Mouse (Mus musculus) cerebellum, adult 11-12 months (tissue): Measurements from ENCODE around the gene Tnks2.
"Not testable (repeated sequence)": the region's sequence is repeated elsewhere in the genome, so short reads cannot be mapped to it uniquely, and the experiment has no call there.

Experiments used
- DNase-seq: peaks from one replicate; pipeline ENCODE4 v3.0.0; 2022

The Tnks2 gene

DNA sequence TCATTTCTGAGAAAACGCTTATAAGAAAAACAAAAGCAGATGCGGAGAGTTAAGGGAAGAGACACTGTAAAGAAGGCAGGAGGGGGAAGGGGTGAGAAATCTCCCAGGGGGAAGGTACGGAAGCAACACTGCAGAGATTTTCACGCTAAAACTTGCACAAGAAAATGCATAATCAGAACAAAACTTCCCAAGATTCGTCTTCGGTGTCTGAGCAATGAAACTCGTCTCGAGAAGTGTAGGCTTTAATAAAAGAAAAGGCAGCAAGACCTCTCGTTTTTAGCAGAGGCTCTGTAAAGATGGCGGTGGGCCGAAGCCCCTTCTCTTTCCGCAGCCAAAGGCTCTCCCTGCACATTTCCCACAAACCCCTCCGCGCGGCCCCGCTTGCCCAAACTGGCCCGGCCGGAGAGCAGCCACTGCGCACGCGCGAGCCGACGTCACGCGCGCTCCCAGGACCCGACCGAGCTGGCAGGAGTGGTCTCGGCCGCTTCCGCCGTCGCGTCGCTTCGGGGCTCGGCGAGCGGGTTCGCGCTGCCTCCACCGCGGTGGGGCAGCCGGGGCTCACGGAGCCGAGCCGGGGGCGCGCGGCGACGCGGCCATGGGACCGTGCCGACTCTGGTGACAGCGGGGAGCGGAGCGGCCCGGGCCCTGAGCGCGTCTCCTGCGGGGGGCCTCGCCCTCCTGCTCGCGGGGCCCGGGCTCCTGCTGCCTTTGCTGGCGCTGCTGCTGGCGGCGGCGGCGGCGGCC lies at the start of gene Tnks2:
Tnks2 (plus strand) TSS at position 445 of the 744 bp plus-strand sequence.
- DNase-seq: peak; percentile 96

DNA sequence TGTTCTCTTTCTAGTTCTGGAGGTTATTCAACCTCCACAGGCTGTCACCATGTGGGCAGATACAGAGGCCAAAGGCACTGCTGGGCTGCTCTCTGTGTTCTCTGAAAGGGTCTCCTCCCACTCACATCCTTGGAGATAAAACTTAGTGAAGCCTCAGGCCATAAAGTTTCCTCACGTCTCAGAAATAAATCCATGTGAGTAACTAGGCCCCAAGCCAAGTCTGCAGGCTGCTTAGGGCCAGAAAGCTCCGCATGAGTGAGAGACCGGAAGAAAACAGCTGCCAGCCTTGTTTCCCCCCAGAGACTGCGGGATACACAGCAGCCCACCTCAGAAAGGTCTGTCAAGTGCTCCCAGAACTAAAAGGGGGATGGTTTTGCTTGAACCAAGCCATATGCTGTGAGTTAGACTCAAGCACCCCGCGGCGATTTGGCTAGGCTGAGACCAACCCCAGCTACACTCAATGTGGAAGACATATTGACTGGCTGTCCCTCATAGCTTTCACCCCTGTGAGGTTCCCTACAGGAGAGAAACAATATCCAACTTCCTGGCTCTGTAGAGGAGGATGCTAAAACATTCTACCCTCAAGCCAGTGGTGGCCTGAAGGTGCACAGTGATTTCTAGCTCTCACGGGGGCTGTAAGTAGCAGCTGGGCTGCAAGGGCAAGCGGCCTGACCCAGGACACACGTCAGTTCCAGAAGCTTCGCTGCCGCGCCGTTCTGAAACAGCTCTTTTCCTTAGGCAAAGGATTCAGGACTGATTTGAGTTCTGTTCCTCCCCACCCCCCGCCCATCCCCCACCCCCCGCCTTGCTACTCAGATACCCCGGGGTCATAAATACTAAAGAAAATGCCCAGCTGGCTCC lies 43.9 kb upstream of the Tnks2 start:
- peak; percentile 30 for DNase-seq

DNA sequence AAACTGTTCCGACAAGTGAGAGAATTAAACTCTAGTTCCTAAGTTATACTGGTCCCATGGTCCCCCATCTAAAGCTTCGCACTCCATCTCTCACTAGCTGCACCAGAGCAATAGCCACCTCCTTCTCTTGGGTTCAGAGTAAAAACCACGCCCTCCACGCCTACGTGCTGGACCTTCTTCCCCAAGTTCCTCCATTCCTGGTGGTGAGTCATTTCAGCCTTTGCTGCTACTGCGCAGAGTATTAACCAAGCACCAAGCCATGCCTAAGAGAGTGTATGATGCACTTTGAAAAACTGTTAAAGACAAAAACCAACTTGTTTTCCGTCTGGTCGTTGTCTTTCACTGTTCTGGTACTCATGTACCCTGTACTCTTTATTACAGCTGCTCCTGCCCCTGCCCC lies 41.4 kb upstream of the Tnks2 start:
- no peak for DNase-seq

DNA sequence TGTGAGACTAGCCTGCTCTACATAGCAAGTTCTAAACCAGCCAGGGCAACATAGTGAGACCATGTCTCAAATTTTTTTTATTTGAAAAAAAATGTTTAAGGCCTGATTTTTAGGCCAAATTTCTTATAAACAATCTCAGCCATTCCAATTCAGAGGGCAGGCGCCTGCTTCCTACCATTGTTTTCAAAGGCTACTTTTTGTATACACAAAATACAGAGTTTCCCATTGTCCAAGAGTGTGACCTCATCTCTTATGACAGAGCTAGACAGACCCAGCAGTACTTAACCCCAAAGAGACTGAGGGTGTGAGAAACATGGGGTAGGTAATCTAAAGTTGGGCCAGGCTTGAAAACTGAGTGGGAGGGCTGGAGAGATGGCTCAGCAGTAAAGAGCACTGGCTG lies 40.6 kb upstream of the Tnks2 start:
- no peak for DNase-seq

DNA sequence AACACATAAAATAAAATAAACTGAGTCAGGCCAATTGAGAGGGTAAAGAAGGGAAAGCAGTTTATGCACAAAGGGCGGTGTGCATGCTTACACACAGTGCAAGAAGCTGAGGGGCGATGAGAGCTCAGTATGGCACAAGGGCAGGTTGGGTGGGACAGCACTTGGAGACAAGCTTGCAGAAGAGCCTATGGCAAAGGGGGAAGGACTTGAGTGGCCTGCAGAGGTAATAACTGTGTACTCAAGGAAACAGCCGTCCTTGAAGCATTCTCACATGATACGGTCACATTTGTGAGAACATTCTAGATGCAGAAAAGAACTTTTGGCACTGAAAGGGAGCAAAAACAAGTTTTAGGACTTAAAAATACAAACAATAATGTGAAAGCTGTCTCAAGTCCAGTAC lies 40.0 kb upstream of the Tnks2 start:
- DNase-seq: no peak

DNA sequence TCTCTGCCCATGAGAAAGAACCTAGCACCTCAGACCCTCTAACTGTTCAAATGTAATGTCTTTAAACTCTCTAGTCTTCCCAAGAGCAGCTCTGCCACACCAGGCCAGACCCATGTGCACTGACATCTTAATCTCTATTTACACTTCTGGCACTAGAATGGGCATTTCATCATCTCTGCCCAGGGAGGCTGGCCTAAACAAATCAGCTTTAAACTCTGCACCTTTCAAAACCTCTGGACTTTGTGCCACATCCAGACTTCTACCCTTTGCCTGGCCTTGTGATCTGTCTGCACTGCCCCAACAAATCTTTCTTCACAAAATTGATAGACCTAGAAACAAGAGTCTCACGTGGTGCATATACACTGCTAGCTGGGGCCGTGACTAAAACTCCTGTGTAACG lies 38.8 kb upstream of the Tnks2 start:
- DNase-seq: no peak

DNA sequence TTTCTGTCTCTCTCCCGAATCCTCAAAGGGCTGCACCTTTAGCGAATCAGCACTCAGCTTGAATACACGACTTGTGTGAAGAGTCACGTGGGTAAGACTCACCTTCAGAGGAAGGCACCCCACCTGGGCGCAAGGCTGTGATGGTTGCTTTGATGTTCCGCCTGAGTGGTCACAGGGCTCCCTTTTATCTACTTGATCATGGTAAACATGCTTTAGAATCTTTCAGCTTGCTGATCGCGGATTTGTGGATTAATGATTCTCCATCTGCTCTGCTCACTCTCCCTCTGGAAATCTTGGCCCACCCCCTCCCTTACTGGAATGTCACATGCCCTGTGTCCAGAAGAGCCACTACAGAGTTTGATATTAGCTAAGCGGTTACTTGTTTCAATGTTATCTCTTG lies 37.1 kb upstream of the Tnks2 start:
- DNase-seq: no peak

DNA sequence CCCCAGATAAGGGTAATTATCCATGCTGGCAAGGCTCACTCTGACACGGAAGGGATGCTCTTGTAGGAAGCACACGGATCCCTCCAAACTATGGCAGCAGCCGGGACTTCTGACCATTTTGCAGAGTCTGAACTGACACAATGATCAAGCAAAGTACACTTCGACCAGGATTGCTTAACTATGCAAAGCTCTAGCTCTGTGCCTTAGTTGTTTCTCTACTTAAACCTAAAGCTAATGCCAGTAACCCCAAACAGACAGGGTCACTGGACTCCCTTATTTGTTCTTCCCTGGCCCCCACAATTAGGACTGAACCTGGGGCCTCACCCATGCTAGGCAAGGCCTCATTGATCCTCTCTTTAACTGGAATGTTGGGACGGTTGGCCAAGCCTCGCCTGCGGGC lies 33.7 kb upstream of the Tnks2 start:
- no peak for DNase-seq

DNA sequence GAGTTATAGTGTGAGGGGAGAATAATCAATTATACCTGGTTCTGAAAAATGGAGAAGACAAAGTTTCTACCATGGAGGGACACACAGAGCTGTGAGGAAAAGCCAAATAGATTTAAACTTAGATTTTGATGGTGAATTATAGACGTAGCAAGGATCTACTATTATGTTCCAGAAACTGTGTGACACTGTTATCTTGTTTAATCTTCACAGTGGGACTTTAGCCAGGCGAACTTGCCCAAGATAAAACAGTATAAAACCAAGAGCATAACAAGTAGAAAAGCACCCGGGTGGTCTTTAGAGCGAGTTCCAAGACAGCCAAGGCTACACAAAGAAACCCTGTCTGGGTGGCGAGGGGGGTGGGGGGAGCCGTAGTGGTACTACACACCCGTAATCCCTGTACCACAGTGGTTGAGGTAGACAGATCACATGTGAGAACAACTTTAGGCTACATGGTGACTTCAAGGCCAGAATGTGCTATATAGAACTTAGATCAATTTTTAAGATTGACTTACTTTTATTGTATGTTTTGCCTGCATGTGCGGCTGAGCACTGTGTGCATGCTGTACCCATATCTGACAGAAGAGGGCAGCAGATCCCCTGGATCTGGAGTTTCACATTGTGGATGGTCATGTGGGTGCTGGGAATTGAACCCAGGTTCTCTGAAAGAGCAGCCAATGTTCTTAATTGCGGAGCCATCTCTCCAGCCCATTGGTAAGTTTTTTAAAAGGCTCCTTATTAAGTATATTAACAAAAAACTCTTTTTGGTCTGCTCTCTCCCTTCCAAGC lies 32.0 kb upstream of the Tnks2 start:
- DNase-seq: no peak

DNA sequence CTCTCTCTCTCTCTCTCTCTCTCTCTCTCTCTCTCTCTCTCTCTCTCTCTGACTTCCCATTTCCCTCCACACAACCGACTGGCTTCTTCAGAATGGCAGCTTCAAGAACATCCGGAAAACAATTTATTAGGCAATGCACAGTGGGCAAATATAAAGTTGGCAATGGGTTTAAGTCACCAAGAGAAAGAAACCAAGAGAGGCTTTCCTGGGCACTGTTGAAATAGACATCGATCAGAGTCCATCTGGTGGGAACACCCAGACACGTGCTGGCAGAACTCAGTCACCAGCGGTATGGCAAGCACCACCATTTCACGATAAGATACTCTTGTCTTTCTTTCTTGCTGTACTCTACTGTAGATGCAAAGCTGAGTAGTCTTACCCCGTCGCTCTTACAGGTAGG lies 30.6 kb upstream of the Tnks2 start:
- DNase-seq: no peak

DNA sequence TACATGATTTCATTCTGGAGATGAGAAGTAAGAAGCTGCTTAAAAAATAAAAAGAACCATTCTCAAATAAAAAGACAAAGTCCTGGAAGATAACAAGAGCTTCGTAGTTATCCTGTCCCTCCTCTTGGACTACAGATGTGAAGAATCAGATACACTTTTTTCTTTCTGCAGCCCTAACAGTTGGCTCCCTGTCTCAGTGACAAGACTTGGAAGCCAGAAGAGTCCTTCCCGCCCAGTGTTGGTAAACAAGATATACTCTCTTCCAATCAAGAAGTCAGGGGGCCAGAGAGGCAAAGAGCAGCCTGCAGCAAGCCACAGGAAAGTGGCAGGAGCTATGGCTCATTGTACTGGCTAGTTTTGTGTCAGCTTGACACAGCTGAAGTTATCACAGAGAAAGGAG lies 27.2 kb upstream of the Tnks2 start:
- no peak for DNase-seq

DNA sequence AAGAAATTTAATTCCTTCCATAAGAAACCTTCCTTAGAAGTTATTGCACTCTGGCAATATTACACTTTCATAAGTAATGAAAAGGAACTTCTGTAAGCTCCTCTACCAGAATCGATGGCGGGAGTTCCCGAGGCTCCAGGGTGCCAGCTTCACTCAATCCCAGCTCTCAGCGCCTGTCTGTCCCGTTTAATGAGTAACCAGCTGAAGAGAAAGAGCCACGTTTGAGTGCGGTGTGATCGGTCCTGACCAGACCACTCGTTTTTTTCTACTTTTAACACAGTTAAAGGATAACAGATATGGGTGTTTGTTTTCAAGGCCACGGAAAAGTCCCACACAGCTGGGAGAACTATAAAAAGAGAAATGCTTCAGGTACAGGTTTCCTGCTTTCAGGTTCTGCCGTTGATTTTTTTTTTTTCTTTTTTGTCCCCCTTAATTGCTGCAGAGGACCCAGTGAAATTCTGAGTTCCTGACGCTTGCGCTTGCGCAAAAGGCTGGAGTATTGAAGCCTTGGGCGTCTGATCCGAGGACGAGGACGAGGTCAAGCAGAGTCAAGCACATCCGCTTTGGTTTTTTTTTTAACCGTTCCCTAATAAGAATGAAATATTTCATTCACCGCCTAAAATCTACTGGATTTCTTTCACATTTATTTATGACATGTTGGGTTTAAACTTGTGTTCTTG lies 25.5 kb upstream of the Tnks2 start:
- no peak for DNase-seq

DNA sequence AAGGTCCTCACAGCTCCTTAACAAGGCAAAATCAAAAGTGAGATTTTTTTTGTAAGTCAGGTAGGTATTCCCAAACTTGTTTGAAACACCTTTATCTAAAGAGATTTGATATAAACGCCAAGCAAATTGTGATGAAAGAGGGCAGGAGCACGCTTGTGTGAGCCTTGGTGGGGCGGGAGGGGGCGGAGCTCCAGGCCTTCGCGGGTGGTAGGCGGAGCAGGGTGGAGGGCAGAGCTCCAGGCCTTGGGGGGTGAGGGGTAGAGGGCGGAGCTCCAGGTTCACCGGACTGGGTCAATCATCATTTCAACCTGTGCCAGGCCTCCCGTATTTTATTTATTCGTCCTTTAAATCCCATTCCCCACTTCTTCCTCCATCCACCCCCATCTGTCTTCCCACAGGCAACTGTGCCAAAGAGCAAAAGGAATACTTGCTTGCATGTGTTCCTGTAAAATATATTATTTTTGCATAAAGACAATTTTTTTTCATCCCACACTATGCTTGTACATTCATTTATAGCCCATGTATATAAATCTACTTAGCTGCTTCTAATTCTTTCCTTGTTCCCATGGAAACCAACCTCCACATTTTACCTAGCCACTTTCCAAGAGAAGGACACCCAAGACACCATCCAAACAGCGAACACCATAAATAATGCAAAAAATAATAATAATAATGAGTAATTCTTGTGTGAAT lies 24.4 kb upstream of the Tnks2 start:
- DNase-seq: no peak

DNA sequence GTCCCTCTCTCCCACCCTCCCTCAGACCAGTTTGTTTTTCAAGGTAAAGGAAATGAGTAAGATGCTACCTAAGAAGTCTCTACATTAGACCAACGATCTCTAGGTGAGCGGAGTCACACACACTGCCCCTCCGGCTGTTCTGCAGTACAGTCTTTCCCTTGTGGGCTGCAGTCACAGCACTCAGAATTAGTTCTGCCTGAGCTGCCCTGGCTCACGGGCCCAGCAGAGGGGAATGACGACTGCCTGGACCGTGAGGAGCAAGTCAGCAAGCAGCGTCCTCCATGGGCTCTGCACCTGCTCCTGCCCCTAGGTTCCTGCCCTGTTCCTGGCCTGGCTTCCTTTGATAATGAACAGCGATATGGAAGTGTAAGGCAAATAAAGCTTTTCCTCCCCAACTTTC lies 22.0 kb upstream of the Tnks2 start:
- no peak for DNase-seq

DNA sequence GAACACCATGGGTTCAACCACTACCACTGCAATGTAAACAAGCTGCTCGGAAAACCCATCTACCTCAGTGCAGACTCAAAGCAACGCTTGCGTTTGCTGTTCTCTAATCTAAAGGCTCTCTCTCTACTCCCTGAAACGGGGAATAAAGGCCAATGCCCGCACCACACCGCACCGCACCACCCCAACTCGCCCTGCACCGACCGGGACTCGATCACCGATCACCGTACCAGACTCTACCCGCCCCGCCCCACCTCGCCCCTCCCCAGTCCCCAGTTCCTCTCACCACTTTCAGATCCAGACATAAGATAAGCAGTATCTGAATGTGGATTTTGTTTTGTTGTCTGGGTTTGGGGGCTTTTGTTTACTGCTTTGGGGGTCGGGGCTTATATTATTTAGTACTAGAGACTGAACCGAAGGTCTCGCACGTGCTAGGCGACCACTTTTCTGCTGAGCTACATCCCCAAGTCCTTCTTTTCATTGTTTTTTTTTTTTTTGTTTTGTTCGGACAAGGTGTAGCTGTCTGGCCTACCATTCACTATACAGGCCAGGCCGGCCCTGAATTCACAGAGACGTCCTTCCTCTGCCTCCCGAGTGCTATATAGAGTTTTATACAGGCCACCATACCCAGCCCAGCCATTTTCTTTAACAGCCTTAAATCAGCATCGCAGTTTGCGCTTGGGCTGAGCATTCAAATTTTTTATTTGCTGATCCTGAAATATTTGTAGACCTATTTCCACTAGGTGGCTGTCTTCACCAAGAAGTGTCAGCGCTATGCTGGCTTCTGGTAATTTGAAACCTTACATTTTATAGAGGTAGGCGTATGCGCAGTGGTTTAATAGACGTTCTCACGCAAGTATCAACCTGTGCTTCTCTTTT lies 18.4 kb upstream of the Tnks2 start:
- DNase-seq: peak; percentile 27

DNA sequence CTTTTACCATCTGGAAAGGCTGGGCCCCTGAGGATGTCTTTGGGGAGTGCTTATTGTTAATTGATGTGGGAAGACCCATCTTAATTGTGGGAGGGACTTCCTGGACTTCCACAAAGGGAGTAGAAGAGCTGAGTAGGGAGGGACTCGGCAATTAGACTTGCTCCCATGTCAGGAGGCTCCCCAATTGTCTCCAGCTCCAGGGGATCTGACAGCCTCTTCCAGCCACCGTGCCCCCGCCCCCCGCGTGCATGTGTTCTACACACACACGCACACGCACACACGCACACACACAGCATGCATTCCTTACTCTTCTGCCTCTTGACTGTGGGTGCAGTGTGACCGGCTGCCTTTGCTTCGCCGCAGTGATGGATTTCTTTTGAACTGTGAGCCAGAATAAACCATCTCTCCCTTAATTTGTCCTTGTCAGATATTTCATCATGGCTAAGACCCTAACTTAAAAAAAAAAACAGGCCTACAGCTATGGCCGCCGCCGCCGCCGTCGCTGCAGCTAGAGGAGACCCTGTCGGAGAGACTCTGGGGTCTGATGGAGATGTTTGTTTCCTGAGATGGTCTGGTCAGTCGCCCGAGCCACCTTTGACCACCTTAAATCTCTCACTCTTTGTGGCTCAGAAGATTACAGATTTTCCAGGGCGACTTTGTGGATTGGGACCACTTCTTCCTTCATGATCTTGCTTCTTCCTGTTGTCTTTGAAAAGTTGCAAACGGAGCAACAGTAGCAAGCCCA lies 15.7 kb upstream of the Tnks2 start:
- no peak for DNase-seq

DNA sequence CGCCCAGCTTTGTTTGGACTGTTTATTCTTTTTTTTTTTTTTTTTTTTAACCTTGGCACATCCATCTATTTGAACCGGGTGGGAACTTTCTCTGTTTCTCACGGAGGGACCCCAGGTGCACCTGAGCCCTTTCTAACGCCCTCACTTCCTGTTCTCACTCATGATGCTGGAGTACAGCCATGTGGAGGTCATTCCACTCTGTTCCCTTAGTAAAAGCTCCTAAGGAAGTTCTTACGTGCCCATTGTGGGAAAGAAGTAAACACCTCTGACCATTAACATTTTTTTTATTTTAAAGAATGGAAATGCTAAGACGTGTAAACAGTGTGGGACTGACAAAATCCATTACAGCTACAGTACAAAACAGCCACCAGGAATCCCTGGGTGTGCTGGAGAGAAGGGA lies 14.8 kb upstream of the Tnks2 start:
- no peak for DNase-seq

DNA sequence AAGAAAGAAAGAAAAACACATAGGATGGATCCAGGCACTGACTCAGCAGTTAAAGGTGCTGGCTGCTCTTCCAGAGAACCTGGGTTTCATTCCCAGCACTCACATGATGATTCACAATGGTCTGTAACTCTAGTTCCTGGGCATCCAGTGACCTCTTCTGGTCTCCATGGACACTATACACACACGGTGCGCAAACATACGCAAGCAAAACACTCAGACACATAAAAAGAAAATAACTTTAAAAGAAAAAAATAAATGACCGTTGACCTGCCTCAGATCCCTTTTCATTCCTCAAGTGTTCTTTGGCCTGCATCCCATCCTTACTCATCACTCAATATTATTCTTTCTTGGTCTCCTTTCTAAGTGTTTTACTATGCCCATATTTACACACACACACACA lies 13.6 kb upstream of the Tnks2 start:
- no peak for DNase-seq

DNA sequence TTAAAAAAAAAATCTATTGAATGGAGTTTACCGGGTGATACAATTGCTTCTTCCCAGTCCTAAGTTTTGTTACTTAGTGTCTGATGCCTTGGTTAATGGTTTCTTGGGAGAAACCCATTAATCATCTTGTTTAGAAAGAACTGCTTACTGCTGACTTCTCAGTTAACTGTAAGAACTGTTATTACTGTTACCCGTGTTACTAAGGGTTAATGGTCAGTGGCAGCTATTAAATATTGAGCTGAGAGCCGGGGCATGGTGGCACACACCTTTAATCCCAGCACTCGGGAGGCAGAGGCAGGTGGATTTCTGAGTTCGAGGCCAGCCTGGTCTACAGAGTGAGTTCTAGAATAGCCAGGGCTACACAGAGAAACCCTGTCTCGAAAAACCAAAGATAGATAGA lies 12.7 kb upstream of the Tnks2 start:
- DNase-seq: not testable (repeated sequence)

DNA sequence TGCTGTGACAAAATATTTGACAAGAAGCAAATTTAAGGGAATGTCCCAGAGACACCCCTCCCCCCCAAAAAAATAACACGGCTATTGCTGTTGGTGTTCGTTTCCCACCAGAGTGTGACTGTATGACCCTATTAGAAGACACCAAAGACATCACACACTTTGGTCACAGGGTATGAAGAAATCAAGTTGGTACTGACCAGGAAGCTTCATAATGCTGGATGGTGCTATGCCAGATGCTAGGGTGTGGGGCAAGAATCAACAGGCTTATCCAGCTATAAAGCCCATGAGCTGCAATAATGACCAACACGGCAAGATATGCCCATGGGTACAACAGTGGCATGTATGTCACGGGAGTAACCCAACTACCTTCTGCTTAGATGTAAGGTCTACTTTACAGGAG lies 11.3 kb upstream of the Tnks2 start:
- DNase-seq: no peak

DNA sequence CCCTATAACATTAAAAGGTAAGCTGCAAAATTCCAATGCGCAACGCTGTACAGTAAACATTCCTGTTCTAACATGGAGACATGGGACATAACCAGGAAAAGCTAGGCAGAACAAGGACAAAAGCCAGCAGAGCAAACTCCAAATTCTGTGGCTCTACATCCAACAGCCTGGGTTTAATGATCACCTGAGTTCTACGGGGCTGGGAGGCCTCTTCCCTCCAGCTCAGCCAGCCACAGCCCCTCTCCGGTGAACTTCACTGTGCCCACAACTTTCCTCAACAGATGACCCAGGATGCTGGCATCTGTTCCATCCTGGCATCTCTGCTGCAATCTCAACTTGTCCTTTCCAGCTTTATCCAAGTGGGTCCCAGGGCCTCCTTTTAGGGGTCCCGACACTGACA lies 6.4 kb upstream of the Tnks2 start:
- DNase-seq: no peak
